Mouse (Mus musculus): ENCODE measurements around the gene Mrpl17. TPM values are rescaled to one million over a fixed set of nuclear protein-coding genes. Genes with fewer than 3 reads are reported as not detected.
A peak's percentile ranks its signal among the peaks of the same experiment; 100 is the strongest.

The Mrpl17 gene
- polyA plus RNA-seq, 1 experiment from 2014 or later: 298 TPM

- H3K27ac ChIP-seq: no peak overlapping the region
- H3K27me3 ChIP-seq (ENCODE audit: insufficient read depth, poor library complexity, severe bottlenecking): no peaks in the 10 kb centered on the region
- DNase-seq (ENCODE audit: low spot score): no peak
- no peaks in the 10 kb centered on the region for H3K4me1 ChIP-seq (replicated peaks)
- H3K4me3 ChIP-seq: no peak overlapping the region
- H3K9me3 ChIP-seq: no peaks in the 10 kb centered on the region
- peaks cover 16% of the 10 kb centered on the region for H3K36me3 ChIP-seq
Observed at GRCm38 (mm10) chr7:105803428-105803827, 7.5 kb downstream of the Mrpl17 start.

- no peaks in the 10 kb centered on the region for H3K4me1 ChIP-seq (replicated peaks)
- 48% methylated on average over 1 of the region's 1 CpGs for WGBS
- no peak overlapping the region for H3K27ac ChIP-seq
- DNase-seq (ENCODE audit: low spot score): no peak
- no peak overlapping the region for H3K4me3 ChIP-seq
- H3K9me3 ChIP-seq: no peaks in the 10 kb centered on the region
- H3K27me3 ChIP-seq (ENCODE audit: insufficient read depth, poor library complexity, severe bottlenecking): no peaks in the 10 kb centered on the region
- H3K36me3 ChIP-seq: peaks cover 9% of the 10 kb centered on the region
Observed at GRCm38 (mm10) chr7:105802771-105803170, 8.1 kb downstream of the Mrpl17 start.

GRCm38 (mm10) chr7:105802312-105802711 lies 8.6 kb downstream of the Mrpl17 start:
- WGBS: 49% methylated on average over 2 of the region's 2 CpGs
- Histone ChIP-seq H3K9me3 (no peaks in the 10 kb centered on the region), H3K4me1 (replicated peaks) (no peaks in the 10 kb centered on the region), H3K27me3 (ENCODE audit: insufficient read depth, poor library complexity, severe bottlenecking) (no peaks in the 10 kb centered on the region), H3K27ac (no peak overlapping the region), H3K4me3 (no peak overlapping the region), H3K36me3 (peaks cover 4% of the 10 kb centered on the region)
- no peak for DNase-seq (ENCODE audit: low spot score)

- DNase-seq (ENCODE audit: low spot score): no peak
Observed at GRCm38 (mm10) chr7:105796972-105797371, 13.9 kb downstream of the Mrpl17 start.

GRCm38 (mm10) chr7:105795759-105796366 lies 15.0 kb downstream of the Mrpl17 start:
- DNase-seq (ENCODE audit: low spot score): no peak
- Histone ChIP-seq H3K9me3 (no peaks in the 10 kb centered on the region), H3K27ac (peak overlapping the region; percentile 46; the same call in 1 of the 2 replicates), H3K36me3 (no peaks in the 10 kb centered on the region), H3K4me3 (no peak overlapping the region), H3K27me3 (ENCODE audit: insufficient read depth, poor library complexity, severe bottlenecking) (0 out of 2 replicates have a peak, but pooled peaks cover 5% of the 10 kb centered on the region), H3K4me1 (replicated peaks) (peaks cover 4% of the 10 kb centered on the region; the same call in 1 of the 2 replicates)
- WGBS: 14% methylated on average over 7 of the region's 7 CpGs

More at GRCm38 (mm10) chr7:105796972-105797371, 13.9 kb downstream of the Mrpl17 start:
- no peaks in the 10 kb centered on the region for H3K27me3 ChIP-seq (ENCODE audit: insufficient read depth, poor library complexity, severe bottlenecking)
- no peaks in the 10 kb centered on the region for H3K9me3 ChIP-seq
- H3K4me3 ChIP-seq: no peak overlapping the region
- no peak overlapping the region for H3K27ac ChIP-seq
- 81% methylated on average over 3 of the region's 3 CpGs for WGBS
- peaks cover 4% of the 10 kb centered on the region; the same call in 1 of the 2 replicates for H3K4me1 ChIP-seq (replicated peaks)
- no peaks in the 10 kb centered on the region for H3K36me3 ChIP-seq

- DNase-seq (ENCODE audit: low spot score): no peak
- WGBS: 77% methylated on average over 7 of the region's 7 CpGs
- Histone ChIP-seq H3K36me3 (no peaks in the 10 kb centered on the region), H3K9me3 (no peaks in the 10 kb centered on the region), H3K4me1 (replicated peaks) (peaks cover 4% of the 10 kb centered on the region; the same call in 1 of the 2 replicates), H3K27ac (no peak overlapping the region; the same call in 1 of the 2 replicates), H3K4me3 (no peak overlapping the region), H3K27me3 (ENCODE audit: insufficient read depth, poor library complexity, severe bottlenecking) (peaks cover 26% of the 10 kb centered on the region)
Observed at GRCm38 (mm10) chr7:105793701-105794100, 17.2 kb downstream of the Mrpl17 start.

- peaks cover 28% of the 10 kb centered on the region for H3K4me1 ChIP-seq (replicated peaks)
- 0 out of 2 replicates have a peak, but pooled peaks cover under 1% of the 10 kb centered on the region for H3K36me3 ChIP-seq
- no peak for DNase-seq (ENCODE audit: low spot score)
- peaks cover 33% of the 10 kb centered on the region for H3K27me3 ChIP-seq (ENCODE audit: insufficient read depth, poor library complexity, severe bottlenecking)
- no peaks in the 10 kb centered on the region for H3K9me3 ChIP-seq
- no peak overlapping the region for H3K27ac ChIP-seq
- 91% methylated on average over 1 of the region's 1 CpGs for WGBS
- no peak overlapping the region for H3K4me3 ChIP-seq
Observed at GRCm38 (mm10) chr7:105791147-105791546, 19.8 kb downstream of the Mrpl17 start.

- Histone ChIP-seq H3K4me1 (replicated peaks) (peaks cover 60% of the 10 kb centered on the region), H3K9me3 (no peaks in the 10 kb centered on the region), H3K4me3 (peak within 1 kb of the TSS; percentile 93), H3K36me3 (peaks cover 29% of the 10 kb centered on the region), H3K27ac (peak within 1 kb of the TSS; percentile 99), H3K27me3 (ENCODE audit: insufficient read depth, poor library complexity, severe bottlenecking) (peaks cover 33% of the 10 kb centered on the region)
- peak; percentile 61 for DNase-seq (ENCODE audit: low spot score)
- under 1% methylated on average over 85 of the region's 97 CpGs for WGBS
Observed at GRCm38 (mm10) chr7:105787285-105788140, 23.4 kb downstream of the Mrpl17 start, which contains the start of gene Dchs1. Dchs1 (minus strand) TSS chr7:105787654.

GRCm38 (mm10) chr7:105786506-105787284 lies 24.2 kb downstream of the Mrpl17 start:
- Histone ChIP-seq H3K9me3 (no peaks in the 10 kb centered on the region), H3K36me3 (peaks cover 37% of the 10 kb centered on the region), H3K27me3 (ENCODE audit: insufficient read depth, poor library complexity, severe bottlenecking) (peaks cover 33% of the 10 kb centered on the region), H3K4me1 (replicated peaks) (peaks cover 61% of the 10 kb centered on the region), H3K27ac (peak overlapping the region; percentile 99), H3K4me3 (peak overlapping the region; percentile 93)
- DNase-seq (ENCODE audit: low spot score): peak; percentile 54
- WGBS: 5% methylated on average over 20 of the region's 20 CpGs

GRCm38 (mm10) chr7:105784556-105784955 lies 26.3 kb downstream of the Mrpl17 start:
- H3K9me3 ChIP-seq: no peaks in the 10 kb centered on the region
- H3K36me3 ChIP-seq: peaks cover 58% of the 10 kb centered on the region
- peaks cover 61% of the 10 kb centered on the region for H3K4me1 ChIP-seq (replicated peaks)
- WGBS: 15% methylated on average over 4 of the region's 4 CpGs
- peak overlapping the region; percentile 22 for H3K4me3 ChIP-seq
- peaks cover 16% of the 10 kb centered on the region for H3K27me3 ChIP-seq (ENCODE audit: insufficient read depth, poor library complexity, severe bottlenecking)
- H3K27ac ChIP-seq: 0 out of 2 replicates have a peak overlapping the region, but pooled peaks have one; percentile 12
- no peak for DNase-seq (ENCODE audit: low spot score)

- no peak overlapping the region for H3K4me3 ChIP-seq
- peaks cover 9% of the 10 kb centered on the region for H3K27me3 ChIP-seq (ENCODE audit: insufficient read depth, poor library complexity, severe bottlenecking)
- H3K27ac ChIP-seq: no peak overlapping the region
- H3K4me1 ChIP-seq (replicated peaks): peaks cover 68% of the 10 kb centered on the region
- DNase-seq (ENCODE audit: low spot score): no peak
- H3K9me3 ChIP-seq: no peaks in the 10 kb centered on the region
- WGBS: 43% methylated on average over 4 of the region's 4 CpGs
- peaks cover 65% of the 10 kb centered on the region for H3K36me3 ChIP-seq
Observed at GRCm38 (mm10) chr7:105783861-105784260, 27.0 kb downstream of the Mrpl17 start.

GRCm38 (mm10) chr7:105778553-105779265 lies 32.2 kb downstream of the Mrpl17 start:
- no peak for DNase-seq (ENCODE audit: low spot score)
- Histone ChIP-seq H3K27ac (peak overlapping the region; percentile 82), H3K27me3 (ENCODE audit: insufficient read depth, poor library complexity, severe bottlenecking) (no peaks in the 10 kb centered on the region), H3K36me3 (peaks cover 78% of the 10 kb centered on the region), H3K9me3 (no peaks in the 10 kb centered on the region), H3K4me1 (replicated peaks) (peaks cover 48% of the 10 kb centered on the region), H3K4me3 (peak overlapping the region; percentile 34)
- WGBS: 51% methylated on average over 4 of the region's 4 CpGs

All from hindbrain, embryonic 10.5 days (tissue).